Mouse (Mus musculus): Measurements from ENCODE around the gene Inava.

Inava gene

GRCm38 (mm10) chr1:136165436-136165835, 68.6 kb downstream of the Inava start:
- in situ Hi-C loops (cut with MboI, MseI), result loop anchor here (5.0 kb wide), 1 partner anchor 287 kb away; no protein-coding TSS in a partner anchor
